Mouse (Mus musculus) midbrain, embryonic 16.5 days (tissue): ENCODE measurements at regions not wholly inside any gene's neighbourhood (a gene's known extent, or its start where the extent isn't known, plus 50 kb on each side); places are given as distances from the start of the nearest gene placed in this dataset.
A peak's percentile ranks its signal among the peaks of the same experiment; 100 is the strongest.

Experiments used
- ATAC-seq: fragments of 200-750 bp; cut with Nextera tagmentation; 2 replicates; pipeline ENCODE4 v1.8.0; 2017; ENCODE audit warnings: moderate TSS enrichment
- H3K27ac ChIP-seq: fragments of 300-500 bp; sonication (generic); 2 replicates; pipeline ENCODE4 v1.5.1; 2014; ENCODE audit warnings: mild to moderate bottlenecking, low read length, mixed read lengths
- H3K27me3 ChIP-seq: fragments of 300-500 bp; sonication (generic); 2 replicates; pipeline ENCODE4 v1.6.1; 2014; ENCODE audit warnings: low read depth, low read length, mixed read lengths; ENCODE audit not compliant: control insufficient read depth, insufficient read depth
- H3K36me3 ChIP-seq: fragments of 300-500 bp; sonication (generic); 2 replicates; pipeline ENCODE4 v1.6.1; 2014; ENCODE audit warnings: mild to moderate bottlenecking, low read length, moderate library complexity, mixed read lengths; ENCODE audit not compliant: control insufficient read depth, insufficient read depth
- H3K4me1 ChIP-seq: fragments of 300-500 bp; sonication (generic); 2 replicates; pipeline ENCODE4 v1.6.1; 2014; ENCODE audit warnings: mild to moderate bottlenecking, low read length, mixed read lengths; ENCODE audit not compliant: control insufficient read depth, insufficient read depth
- H3K4me2 ChIP-seq: fragments of 300-500 bp; sonication (generic); 2 replicates; pipeline ENCODE4 v1.6.1; 2014; ENCODE audit warnings: mild to moderate bottlenecking, low read length, mixed read lengths
- H3K4me3 ChIP-seq: fragments of 300-500 bp; sonication (generic); 2 replicates; pipeline ENCODE4 v1.5.1; 2014; ENCODE audit warnings: low read depth, mild to moderate bottlenecking, low read length, moderate library complexity, mixed read lengths
- H3K9ac ChIP-seq: fragments of 300-500 bp; sonication (generic); 2 replicates; pipeline ENCODE4 v1.6.1; 2014; ENCODE audit warnings: low read depth, low read length, mixed read lengths
- H3K9me3 ChIP-seq: fragments of 300-500 bp; sonication (generic); replicated peaks from 2 replicates; pipeline ENCODE4 v1.6.1; 2014; ENCODE audit warnings: mild to moderate bottlenecking, low read length, mixed read lengths; ENCODE audit not compliant: control insufficient read depth, poor library complexity, severe bottlenecking
- WGBS: fragments of 180-500 bp; shearing (Covaris S2); extraction: QIAGEN DNeasy Blood & Tissue Kit; methylation state at CpG from one replicate; pipeline ENCODE4 v1.1.7; 2014; 5-methylcytosine and 5-hydroxymethylcytosine counted together

- ATAC-seq = peak; percentile 75
- no peak overlapping the region for H3K4me2 ChIP-seq
- no peaks in the 10 kb centered on the region for H3K9me3 ChIP-seq
- H3K27ac ChIP-seq = no peak overlapping the region
- H3K4me3 ChIP-seq = no peak overlapping the region
- WGBS = 38% methylated on average over 5 of the region's 5 CpGs
- no peaks in the 10 kb centered on the region for H3K4me1 ChIP-seq
- no peaks in the 10 kb centered on the region for H3K36me3 ChIP-seq
- H3K27me3 ChIP-seq = no peaks in the 10 kb centered on the region
- no peak overlapping the region for H3K9ac ChIP-seq
Measured at GRCm38 (mm10) chr5:78621987-78622854, 1214.4 kb upstream of the Igfbp7 start.

GRCm38 (mm10) chr5:78608317-78608716, 1200.5 kb upstream of the Igfbp7 start:
- H3K27ac ChIP-seq = no peak overlapping the region
- no peaks in the 10 kb centered on the region for H3K4me1 ChIP-seq
- no peak overlapping the region for H3K4me3 ChIP-seq
- WGBS = 77% methylated on average over 4 of the region's 4 CpGs
- no peaks in the 10 kb centered on the region for H3K27me3 ChIP-seq
- H3K4me2 ChIP-seq = no peak overlapping the region
- no peak overlapping the region for H3K9ac ChIP-seq
- no peak for ATAC-seq
- H3K9me3 ChIP-seq = peaks cover 8% of the 10 kb centered on the region; the same call in 1 of the 2 replicates
- no peaks in the 10 kb centered on the region for H3K36me3 ChIP-seq

- H3K27me3 ChIP-seq = no peaks in the 10 kb centered on the region
- no peak overlapping the region for H3K9ac ChIP-seq
- no peak overlapping the region for H3K4me2 ChIP-seq
- peaks cover 8% of the 10 kb centered on the region; the same call in 1 of the 2 replicates for H3K9me3 ChIP-seq
- H3K27ac ChIP-seq = no peak overlapping the region
- H3K4me3 ChIP-seq = no peak overlapping the region
- H3K4me1 ChIP-seq = no peaks in the 10 kb centered on the region
- H3K36me3 ChIP-seq = no peaks in the 10 kb centered on the region
- no peak for ATAC-seq
Measured at GRCm38 (mm10) chr5:78602599-78602998, 1194.8 kb upstream of the Igfbp7 start.

- no peaks in the 10 kb centered on the region for H3K36me3 ChIP-seq
- no peak overlapping the region for H3K4me3 ChIP-seq
- H3K4me2 ChIP-seq = no peak overlapping the region
- H3K9me3 ChIP-seq = no peaks in the 10 kb centered on the region
- WGBS = 75% methylated on average over 1 of the region's 1 CpGs
- no peaks in the 10 kb centered on the region for H3K27me3 ChIP-seq
- peak; percentile 68; the same call in 1 of the 2 replicates for ATAC-seq
- H3K4me1 ChIP-seq = no peaks in the 10 kb centered on the region
- no peak overlapping the region for H3K27ac ChIP-seq
- no peak overlapping the region for H3K9ac ChIP-seq
Measured at GRCm38 (mm10) chr5:78584823-78585222, 1177.0 kb upstream of the Igfbp7 start.

- Histone ChIP-seq H3K4me1 (no peaks in the 10 kb centered on the region), H3K9ac (no peak overlapping the region), H3K4me2 (no peak overlapping the region), H3K27me3 (no peaks in the 10 kb centered on the region), H3K4me3 (no peak overlapping the region), H3K36me3 (no peaks in the 10 kb centered on the region), H3K27ac (no peak overlapping the region), H3K9me3 (no peaks in the 10 kb centered on the region)
- ATAC-seq = no peak
- WGBS = 47% methylated on average over 1 of the region's 1 CpGs
Measured at GRCm38 (mm10) chr5:78556946-78557345, 1149.1 kb upstream of the Igfbp7 start.

GRCm38 (mm10) chr5:78535308-78535707, 1127.5 kb upstream of the Igfbp7 start:
- no peaks in the 10 kb centered on the region for H3K36me3 ChIP-seq
- no peaks in the 10 kb centered on the region for H3K9me3 ChIP-seq
- H3K4me3 ChIP-seq = no peak overlapping the region
- H3K27me3 ChIP-seq = no peaks in the 10 kb centered on the region
- no peak overlapping the region for H3K4me2 ChIP-seq
- H3K9ac ChIP-seq = no peak overlapping the region
- no peak overlapping the region for H3K27ac ChIP-seq
- ATAC-seq = no peak
- H3K4me1 ChIP-seq = no peaks in the 10 kb centered on the region
